Mouse (Mus musculus) adrenal gland, adult 18-20 months (tissue): ENCODE measurements at regions not wholly inside any gene's neighbourhood (a gene's known extent, or its start where the extent isn't known, plus 50 kb on each side); places are given as distances from the start of the nearest gene placed in this dataset.

Experiments
- DNase-seq, 2 experiments: peaks; one replicate each; pipeline ENCODE4 v3.0.0; 2021 to 2022; ENCODE audit warnings: low spot score in 2 of 2

GRCm38 (mm10) chr3:9884691-9885354 lies 203.1 kb upstream of the Gm9833 start:
- DNase-seq: no peak

GRCm38 (mm10) chr3:9885565-9885964 lies 202.3 kb upstream of the Gm9833 start:
- no peak for DNase-seq

GRCm38 (mm10) chr3:9886077-9886476 lies 201.8 kb upstream of the Gm9833 start:
- DNase-seq: no peak

DNA sequence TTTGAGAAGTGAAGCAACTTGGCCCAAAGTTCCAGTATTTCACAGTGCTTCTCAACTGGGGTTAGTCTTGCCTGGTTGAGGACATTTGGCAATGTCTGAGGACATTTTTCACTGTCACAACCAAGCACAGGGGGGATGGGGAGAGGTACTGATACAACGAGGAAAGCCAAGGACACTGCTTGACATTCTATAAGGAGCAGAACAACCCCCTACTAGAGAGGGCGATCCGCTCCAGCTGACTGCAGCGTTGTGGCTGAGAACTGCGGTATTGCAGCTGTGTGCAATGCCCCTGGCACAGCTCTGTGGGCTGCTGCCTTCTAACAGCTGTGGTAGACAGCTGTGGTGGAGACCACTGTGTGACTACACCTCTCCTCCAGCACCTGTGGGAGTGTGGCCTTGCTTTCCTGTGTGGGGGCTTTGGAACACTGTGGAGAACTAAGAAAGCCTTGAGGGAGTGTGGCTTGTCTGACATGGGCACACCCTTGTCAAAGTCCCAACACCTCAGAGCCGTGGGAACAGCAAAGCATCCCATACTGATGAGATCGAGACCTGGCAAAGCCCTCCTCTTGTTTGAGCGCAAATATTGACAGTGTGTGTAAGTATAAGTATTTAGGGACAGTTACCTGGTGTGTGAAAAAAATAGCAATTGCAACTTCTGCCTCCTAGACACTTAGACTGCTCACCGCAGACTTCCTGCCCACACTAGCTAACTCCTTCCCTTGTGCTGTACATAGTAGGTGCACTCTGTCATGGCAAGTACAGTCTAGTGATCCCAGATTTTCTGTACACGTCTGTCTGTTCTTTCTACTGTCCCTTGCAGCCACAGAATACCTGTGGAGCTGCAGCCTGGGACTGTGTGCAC lies 200.9 kb upstream of the Gm9833 start:
- DNase-seq: no peak

DNA sequence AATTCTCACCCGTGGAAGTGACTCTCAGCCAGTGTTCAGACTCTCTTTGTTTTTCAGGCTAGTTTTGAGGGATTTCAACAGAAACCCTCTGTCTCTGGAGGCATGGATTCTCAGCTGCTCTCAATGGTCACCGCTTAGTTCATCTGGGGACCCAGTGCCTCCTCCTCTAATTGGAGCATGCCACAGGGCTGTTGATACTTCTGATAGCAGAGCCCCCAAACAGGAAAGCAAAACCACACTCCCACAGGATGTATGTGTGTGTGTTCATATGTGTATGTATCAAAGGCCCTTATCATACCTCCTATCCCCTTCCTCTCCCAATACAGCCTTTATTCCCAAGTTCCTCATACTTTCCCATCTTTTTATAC lies 200.3 kb upstream of the Gm9833 start:
- no peak for DNase-seq

GRCm38 (mm10) chr3:9888051-9888450 lies 199.9 kb upstream of the Gm9833 start:
- no peak for DNase-seq

DNA sequence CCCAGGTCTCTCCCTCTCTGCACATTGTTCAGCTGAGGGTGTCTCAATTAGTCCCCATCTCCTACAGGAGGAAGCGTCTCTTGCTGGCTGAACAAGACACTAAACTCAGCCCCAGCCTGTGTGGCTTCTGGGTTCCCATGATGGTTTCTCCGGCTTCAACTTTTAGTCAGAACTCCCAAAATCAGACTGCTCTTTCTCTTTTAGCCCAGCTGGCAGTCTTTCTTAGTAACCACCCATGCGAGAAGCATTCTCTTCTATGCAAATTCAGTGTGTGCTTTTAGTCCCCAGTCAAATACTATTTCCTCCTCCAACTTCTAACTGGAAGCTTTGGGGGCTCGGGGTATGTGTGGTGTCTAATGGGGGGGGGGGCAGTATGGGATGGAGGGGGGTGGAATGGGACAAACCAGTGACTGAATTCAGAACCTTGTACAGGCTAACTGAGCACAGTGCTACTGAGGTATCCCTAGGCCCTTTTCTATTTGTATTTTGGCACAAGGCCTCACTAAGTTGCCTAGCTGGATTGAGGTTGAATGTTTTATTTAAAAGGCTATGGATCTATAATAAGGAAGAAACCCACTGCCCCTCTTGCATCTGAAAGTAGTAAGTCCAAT lies 194.9 kb upstream of the Gm9833 start:
- no peak for DNase-seq

GRCm38 (mm10) chr3:9895396-9896135 lies 192.3 kb upstream of the Gm9833 start:
- no peak for DNase-seq

GRCm38 (mm10) chr3:9896303-9896702 lies 191.6 kb upstream of the Gm9833 start:
- no peak for DNase-seq

DNA sequence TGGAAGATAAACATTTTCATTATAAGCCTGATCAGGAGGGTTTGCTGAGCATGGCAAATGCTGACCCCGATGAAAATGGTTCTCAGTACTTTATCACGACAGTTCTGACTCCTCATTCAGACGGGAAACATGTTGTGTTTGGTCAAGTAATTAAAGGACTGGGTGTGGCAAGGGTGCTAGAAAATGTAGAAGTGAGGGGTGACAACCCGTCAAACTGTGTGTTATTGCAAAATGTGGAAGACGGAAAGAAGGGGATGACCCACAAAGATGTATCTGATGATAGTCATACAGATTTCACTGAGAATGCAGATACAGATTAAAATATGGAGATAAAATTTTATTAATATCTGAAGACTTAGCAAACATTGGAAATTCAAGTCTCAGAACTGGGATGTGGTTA lies 186.2 kb upstream of the Gm9833 start:
- no peak for DNase-seq

DNA sequence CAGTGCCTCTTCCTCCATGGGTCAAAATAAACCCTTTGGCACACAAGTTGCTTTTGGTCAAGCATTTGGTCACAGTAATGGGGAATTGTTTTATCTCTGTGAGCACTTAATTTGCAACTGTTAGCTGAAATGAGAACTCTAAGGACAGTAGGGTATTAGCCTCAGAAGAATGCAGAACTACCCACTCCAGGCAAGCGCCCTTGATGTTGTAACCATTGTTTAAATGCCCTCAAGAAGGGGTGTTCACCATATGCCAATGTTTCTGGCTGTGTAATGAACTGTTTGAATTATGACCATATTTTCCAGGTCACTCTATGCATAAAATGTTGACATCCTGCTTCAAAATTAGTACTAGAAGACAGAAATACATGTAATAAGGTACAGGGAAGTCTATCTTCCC lies 174.6 kb upstream of the Gm9833 start:
- DNase-seq: no peak

- DNase-seq: no peak
These were observed 171.3 kb upstream of the Gm9833 start for GRCm38 (mm10) chr3:9916538-9917106.

- no peak for DNase-seq
These were observed 167.6 kb upstream of the Gm9833 start for GRCm38 (mm10) chr3:9920331-9920730.

DNA sequence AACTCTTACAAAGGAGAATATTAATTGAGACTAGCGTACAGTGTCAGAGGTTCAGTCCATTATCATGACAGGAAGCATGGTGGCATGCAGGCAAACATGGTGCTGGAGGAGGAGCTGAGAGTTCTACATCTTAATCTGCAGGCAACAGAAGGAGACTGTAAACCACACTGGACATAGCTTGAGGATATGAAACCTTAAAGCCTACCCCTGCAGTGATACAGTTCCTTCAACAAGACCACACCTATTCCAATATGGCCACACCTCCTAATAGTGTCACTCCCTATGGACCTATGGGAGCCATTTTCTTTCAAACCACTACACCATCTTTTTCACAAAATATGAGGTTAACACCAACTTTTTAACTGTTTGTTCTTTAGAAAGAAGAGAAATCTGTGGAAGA lies 166.2 kb upstream of the Gm9833 start:
- no peak for DNase-seq

GRCm38 (mm10) chr3:9922541-9923046 lies 165.3 kb upstream of the Gm9833 start:
- DNase-seq: no peak

GRCm38 (mm10) chr3:9924630-9925029 lies 163.3 kb upstream of the Gm9833 start:
- DNase-seq: no peak

- no peak for DNase-seq
These were observed 151.0 kb upstream of the Gm9833 start for GRCm38 (mm10) chr3:9936853-9937441.

DNA sequence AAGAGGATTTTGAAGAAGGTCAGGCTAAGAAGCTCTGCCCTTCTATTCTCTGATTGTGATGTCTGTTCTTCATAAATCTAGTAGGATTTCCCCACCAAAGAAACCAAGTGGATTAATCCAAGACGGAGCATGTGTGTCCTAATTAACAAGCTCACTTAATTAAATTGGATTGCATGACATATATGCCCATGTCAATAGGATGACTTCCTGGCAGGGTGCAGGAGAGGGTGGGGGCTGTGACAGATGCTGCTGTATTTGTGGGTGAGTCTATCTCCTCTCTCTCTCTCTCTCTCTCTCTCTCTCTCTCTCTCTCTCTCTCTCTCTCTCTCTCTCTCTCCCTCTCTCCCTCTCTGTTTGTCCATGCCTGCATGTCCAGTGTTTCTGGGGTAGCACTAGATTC lies 149.3 kb upstream of the Gm9833 start:
- DNase-seq: no peak

- DNase-seq: no peak
These were observed 145.3 kb upstream of the Gm9833 start for GRCm38 (mm10) chr3:9942631-9943030.

DNA sequence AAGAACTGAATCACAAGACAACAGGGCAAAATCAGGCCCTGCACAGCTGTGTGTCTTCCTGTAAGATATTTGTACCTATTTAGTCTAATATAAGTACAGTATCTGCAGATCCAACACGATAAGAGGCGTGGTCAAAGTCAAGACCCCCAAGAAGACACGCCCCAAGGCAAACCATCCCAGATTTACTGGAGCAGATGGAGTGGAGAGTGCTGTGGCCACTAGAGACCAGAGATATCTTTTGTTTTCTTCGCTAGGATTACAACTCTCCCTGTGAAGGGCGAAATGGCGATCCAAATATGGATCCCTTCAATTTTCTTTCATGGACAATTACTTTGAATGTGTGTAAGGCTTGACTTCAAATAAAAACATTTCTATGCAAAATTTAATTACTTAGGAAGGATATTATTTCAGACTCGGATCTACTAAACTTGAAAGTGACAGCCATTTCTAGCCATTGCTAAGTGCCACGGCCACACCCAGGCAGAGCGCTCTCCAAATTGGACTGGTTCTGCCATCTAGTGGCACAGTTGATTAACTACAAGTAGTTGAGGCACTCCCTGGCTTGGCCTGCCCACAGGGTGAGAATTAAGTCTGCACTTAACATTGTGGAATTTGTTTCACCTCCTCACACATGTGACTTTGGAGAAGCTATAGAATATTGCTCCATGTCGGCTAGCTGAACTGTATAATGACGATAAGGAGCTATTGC lies 140.4 kb upstream of the Gm9833 start:
- peak; percentile 53 to 54 for DNase-seq
